Mouse (Mus musculus): ENCODE measurements around the gene Slc47a1.

The Slc47a1 gene

DNA sequence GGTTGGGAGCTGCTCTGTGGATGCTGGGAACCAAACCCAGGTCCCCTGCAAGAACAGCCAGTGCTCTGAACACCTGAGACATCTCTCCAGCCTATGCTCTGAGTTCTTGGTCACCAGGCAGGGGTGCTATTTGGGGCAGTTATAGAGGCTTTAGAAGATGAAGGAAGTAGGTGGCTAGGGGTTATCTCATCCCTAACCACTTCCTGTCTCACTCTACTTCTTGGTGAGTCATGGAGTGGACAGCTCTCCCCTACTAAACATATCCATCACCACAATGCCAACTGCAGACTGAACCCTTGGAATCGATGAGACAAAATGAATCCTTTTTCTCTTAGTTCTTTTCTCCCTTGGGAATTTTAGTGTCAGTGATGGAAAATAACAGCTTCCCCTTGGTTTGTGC lies 3.1 kb upstream of the Slc47a1 start:
- in situ Hi-C loops (cut with MboI, MseI) = loop anchor here (25.0 kb wide), 1 partner anchor 169 kb away; the partner anchor contains the start of gene Aldh3a1

DNA sequence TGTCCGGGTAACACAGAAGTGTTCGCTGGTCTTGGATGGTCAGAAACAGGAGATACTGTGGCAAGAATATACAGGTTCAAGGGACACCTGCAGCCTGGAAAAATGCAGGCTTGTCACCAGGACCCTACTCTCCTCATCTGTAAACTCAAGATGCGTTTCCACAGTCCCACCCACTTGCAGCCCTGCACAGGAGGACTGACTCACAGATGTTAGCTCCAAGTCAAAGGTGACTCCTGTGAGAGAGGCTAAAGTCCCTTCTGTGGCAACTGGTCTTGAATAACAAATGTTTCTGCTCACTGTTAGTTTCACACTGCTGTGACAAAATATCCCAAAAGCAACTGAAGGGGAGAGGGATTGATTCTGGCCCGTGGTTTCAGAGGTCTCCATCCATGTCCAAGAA lies 506 bp upstream of the Slc47a1 start:
- in situ Hi-C loops (cut with MboI, MseI) = loop anchor here (25.0 kb wide), 1 partner anchor 166 kb away; the partner anchor contains the start of gene Aldh3a1

DNA sequence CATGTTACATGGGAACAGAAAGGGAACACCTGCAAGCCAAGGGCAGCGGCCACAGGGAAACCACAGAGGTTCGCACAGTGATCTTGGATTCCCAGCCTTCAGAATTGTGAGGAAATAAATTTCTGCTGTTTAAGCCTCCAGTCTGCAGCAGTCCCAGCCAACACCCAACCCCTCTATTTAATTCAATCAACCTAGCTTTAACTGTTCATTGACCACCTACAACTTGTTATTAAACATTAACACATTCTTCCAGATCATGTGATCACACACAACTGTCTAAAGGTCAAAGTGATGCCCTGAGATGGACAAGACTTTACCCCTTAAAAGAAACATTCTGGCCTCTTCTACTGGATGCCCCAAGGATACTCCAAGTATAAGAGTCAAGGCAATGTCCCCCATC lies 9.5 kb downstream of the Slc47a1 start:
- in situ Hi-C loops (cut with MboI, MseI) = no loop called here

DNA sequence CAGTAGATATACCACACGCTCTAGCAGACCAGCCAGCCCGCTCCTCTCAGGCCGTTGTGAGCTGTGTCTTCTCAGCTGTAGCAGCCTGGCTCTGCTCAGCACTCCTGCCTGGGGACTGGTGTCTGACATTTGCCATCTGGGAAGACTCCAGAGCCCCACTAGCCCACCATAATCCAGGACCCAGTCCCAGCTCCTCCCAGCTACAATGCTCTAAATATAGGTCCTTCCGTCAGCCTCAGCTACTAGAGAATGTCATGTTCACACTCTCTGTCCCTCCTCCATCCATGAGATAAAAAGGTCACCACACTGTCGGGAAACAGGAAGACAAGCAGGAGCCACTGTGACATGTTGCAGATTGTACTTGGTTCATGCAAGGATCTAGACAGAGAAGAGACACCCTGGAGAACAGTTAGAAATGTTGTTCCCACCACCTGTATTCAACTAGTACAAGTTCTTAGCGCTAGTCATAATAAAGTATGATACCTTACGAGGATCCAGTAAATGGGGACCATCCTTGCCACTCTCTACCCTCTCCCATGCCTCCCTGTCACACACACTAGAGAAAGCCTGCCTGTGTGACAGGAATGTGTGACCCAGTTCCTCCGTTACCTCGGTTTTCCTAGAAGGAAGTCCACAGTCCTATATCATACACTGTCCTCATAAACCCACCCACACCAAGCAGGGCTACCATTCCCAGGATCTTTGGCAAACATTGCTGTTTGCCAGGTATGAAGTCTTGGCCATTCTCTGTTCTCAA lies 11.4 kb downstream of the Slc47a1 start:
- in situ Hi-C loops (cut with MboI, MseI) = no loop called here

DNA sequence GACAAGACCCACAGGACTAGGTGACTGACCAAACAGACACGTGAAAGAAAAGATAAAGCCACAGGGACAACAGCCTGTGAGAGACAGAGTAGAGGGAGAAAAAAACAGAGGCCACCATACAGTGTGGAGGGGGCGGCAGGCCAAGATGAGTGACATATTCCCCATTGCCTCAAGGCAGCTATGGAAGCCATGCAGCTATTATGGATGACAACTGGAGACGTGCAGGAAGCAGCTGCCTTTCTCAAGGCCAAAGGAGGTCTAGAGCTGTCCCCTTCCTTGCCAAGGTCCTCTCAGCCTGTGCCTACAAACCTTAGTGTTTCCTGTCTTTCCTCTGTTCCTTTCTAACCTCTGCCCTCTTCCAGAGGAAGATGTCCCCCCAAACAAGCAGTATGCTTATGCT lies 12.2 kb downstream of the Slc47a1 start:
- in situ Hi-C loops (cut with MboI, MseI) = no loop called here

DNA sequence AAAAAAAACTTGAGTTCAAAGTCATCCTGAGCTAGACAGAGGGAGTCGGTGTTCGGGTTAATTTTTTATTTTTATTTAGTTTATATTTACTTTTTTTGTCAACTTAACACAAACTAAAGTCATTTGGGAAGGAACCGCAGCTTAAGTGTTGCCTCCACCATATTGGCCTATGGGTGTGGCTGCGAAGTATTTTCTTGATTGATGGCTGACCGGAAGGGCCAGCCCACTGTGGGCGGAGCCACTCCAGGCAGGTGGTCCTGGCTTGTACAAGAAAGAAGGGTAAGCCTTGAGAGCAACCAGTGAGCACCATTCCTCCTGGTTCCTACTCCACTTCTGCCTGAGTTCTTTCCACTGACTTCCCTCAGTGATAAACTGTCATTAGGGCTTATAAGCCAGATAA lies 14.0 kb downstream of the Slc47a1 start:
- in situ Hi-C loops (cut with MboI, MseI) = no loop called here

DNA sequence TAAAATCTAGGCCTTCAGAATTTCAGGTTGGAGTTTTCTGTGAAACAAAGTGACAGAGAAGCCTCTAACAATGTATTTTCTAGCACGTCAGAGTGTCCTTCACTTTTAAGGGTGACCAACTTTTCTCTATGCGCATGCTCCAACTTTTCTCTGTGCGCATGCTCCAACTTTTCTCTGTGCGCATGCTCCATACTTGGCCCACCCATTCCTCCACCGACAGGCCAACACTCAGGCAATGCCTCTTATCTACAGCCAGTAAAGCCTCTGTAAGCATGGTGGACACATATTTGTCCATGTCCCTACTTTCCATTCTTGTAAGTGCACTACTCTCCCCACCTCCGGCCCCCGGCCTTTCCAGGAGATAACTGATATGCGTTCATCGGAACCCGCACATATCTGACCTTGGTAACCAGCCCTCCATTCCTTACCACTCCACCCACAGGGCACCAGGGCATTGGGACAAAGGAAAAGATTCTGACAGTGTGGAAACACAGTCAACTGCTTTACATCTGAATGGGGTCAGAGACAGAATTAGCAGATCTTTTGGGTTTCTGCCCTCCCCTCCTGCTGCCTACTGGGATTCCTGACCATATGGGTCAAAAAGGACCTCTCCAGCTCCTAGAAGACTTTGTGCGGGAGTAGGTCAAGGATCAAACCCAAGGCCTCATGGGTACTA lies 16.5 kb downstream of the Slc47a1 start:
- in situ Hi-C loops (cut with MboI, MseI) = no loop called here

DNA sequence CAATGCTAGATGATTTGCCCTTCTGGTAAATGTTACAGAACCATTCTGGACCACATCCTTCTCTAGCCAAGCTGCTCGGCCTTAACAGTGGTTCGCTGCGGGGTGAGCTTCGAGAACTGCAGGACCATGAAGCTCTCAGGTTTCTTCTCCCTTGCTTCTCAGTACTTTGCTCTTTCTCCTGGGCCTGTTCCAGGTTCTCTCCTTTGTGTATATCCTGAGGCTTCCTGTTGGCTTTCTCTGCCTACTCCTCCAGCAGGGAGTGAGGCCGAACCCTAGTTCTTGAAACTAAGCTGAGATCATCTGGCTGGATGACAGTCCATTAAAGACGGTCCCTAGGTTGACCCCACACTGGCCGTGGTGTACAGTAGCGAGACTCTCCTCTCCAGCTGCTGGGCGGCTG lies 21.5 kb downstream of the Slc47a1 start:
- in situ Hi-C loops (cut with MboI, MseI) = no loop called here

DNA sequence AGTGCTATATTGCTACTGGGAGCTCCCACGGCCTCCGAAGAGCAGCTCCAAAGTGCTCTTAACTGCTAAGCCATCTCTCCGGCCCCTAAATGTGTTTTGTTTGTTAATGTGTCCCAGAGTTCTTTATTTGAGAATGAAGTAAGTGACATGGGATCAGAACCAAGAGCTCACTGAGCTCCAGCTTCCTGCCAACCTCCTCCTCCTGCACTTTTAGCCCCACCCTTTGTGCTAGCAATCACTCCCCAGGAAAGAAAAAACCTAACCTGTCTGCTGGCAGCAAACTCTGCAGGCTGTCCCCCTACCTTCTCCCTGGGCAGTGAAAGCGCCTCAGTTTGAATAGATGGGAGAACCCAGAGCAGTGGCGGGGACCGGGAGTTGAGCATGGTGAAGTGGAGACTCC lies 22.0 kb downstream of the Slc47a1 start:
- in situ Hi-C loops (cut with MboI, MseI) = no loop called here

DNA sequence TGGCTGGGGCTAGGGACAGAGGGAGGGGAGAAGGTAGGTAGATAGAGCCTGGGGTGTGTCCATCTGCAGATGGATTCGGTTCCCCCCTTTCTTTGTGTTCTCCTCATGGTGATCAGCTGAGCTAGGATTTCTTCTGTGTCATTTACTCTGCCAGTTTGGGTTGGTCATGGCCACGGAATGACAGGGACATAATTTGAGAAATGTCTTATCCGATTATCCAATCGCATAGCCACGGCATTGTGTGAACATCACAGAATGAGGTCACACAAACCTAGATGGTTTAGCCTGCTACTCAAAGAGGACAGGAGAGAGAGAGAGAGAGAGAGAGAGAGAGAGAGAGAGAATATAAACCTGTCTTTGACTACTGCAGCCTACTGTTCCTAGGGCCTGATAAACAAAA lies 22.8 kb downstream of the Slc47a1 start:
- in situ Hi-C loops (cut with MboI, MseI) = no loop called here

DNA sequence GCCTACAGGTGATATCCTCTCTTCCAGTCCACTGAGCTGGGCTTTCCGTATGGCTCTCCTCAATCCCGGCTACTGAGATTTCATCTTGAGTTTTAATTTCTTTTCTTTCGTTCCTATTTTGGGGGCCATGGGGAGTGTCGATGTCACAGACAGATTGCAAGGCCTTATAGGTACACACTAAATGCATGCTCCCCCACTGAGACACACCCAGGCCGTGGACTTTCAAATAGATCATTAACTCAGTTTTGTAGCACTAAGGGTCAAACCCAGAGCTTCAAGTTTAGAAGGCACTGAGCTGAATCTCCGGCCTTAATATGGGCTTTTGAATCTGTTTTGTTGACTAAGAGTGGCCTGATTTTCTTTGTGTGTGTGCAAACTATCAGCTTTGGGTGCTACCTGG lies 23.8 kb downstream of the Slc47a1 start:
- in situ Hi-C loops (cut with MboI, MseI) = no loop called here

DNA sequence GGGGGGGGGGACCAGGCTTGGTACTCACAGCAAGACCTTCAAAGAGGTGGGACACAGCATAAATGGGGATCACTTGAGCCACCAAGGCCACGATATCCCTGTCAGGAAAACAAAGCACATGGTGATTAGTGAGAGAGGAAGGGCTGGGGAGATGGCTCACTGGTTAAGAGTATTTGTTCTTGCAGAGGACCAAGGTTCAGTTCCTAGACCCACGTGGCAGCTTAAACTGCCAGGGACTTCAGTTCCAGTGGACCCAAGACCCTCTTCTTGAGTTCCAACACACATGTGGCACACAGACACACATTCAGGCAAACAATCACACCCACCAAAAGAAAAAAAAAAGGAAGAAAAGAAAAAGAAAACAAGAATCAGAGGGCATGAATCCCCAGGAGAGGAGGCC lies 25.1 kb downstream of the Slc47a1 start:
- in situ Hi-C loops (cut with MboI, MseI) = no loop called here

DNA sequence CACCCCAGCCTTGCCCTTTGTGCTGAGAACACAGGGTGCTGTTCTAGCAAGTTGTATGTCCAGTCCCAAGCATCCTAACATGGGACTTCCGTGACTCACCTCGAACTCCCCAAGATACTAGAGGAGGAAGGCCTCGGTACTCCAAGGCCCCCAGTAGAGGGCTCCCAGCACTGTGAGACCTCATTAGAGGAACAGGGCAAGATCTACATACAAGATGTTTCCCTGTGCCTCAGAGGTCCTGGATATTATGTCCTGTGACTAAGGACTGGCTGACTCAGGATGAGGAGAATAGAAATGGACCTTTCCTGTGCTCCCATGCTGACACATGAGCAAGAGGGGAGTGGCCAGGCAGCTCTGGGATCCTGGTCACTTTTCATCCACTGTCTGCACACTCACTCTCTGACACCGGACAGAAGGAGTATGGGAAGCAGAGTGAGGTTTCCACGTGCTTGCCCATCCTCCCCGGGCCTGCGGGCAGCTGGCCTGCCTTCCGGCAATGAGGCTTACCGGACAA lies 25.9 kb downstream of the Slc47a1 start:
- in situ Hi-C loops (cut with MboI, MseI) = no loop called here

DNA sequence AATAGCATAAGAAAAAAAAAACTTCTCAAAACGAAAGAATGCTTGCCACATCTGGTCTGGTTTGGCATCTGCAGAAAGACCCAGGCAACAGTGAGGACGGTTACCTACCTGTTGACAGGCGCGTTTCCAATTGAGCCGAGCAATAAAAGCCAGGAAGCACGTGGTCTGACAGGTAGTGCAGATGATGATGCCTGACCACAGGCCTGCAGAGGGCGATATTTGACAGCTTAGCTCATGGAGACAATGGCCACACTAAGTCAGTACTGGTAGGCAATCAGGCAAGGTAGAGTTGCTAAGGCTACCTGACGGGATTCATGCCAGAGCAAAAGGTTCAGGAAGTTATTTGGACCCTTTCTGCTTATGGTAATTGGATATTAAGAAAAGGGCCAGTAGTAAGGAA lies 28.8 kb downstream of the Slc47a1 start:
- in situ Hi-C loops (cut with MboI, MseI) = loop anchor here (5.0 kb wide), 1 partner anchor 63 kb away; no protein-coding TSS in a partner anchor

DNA sequence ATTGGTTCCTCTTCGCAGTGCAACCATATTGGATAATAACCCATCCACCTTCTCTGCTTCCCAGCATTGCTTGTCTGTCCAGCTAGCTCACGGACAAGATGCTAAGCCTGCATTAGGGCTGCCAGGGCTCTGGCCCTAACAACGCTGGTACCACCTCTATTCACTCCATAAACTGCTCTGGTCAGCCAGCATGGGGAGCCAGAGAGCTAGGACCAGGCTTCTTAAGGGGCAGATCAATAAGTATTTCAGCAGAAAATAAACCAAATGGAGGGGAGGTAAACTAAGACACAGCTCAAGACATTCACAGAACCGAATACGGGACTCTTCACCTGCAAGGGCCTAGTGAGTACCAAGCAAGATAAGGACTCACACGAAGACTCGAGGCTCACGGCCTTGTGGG lies 32.0 kb downstream of the Slc47a1 start:
- in situ Hi-C loops (cut with MboI, MseI) = loop anchor here (5.0 kb wide), 1 partner anchor 66 kb away; no protein-coding TSS in a partner anchor

DNA sequence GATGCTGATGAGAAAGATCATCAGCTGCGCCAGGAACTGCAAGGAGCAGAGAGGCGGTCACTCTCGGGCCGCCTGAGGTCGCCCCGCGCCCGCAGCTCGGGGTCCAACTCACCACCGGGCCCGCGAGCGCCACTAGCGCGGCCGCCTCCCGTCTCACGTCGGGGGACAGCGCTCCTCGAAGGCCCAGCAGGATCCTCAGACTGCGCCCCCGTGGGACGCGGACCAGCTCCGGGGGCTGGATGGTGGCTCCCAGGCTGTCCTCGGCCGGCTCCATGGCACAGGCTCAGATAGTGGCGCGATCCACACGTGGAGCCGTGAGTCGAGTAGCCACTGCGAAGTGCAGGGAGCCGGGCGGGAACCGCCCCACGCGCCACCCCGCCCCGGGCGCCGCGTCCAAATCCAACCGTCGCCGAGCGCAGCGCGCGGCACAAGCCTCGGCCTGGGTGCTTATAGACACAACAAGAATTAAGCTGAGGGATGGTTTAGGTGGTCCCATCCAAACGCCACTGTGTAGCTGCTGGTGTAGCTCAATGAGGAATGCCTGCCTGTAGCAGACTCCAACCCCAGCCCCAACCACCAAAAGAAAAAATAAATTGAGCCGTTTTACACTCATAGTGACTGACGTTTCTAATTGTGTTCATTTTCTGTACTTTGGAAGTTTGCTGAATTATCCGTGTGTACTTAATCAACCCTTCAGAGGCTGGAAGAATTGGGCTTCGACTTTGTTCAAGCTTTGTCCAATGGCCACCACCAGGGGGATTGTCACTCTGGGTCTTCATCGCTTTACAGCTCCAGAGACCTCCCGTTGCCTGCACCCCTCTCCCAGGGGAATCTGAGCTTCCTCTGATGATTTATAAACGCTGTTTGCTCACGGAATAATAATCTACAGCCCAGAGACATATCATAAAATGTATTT lies 35.4 kb downstream of the Slc47a1 start, which contains the start of gene Slc47a2:
Gene Slc47a2 (minus strand): TSS at position 356 of the 916 bp plus-strand sequence.
- in situ Hi-C loops (cut with MboI, MseI) = no loop called here

DNA sequence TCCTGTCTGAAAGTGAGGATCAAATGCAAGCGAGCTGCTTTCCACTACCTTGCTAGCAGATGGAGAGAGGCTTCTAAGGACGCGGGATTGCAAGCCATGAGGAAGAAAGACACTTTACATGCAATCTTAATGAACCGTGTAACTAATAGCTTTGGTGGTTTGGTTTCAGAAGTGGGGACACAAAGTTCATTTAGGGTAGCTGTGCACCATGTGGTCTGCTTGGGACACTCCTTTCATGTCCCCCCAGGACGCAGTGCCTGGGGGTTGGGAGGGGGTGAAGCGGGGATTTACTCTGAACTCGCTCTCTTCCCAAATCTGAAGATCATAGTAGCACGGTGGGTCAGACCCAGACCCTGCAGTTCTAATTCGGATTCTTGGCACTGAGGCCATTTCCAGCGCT lies 36.2 kb downstream of the Slc47a1 start:
- in situ Hi-C loops (cut with MboI, MseI) = no loop called here

DNA sequence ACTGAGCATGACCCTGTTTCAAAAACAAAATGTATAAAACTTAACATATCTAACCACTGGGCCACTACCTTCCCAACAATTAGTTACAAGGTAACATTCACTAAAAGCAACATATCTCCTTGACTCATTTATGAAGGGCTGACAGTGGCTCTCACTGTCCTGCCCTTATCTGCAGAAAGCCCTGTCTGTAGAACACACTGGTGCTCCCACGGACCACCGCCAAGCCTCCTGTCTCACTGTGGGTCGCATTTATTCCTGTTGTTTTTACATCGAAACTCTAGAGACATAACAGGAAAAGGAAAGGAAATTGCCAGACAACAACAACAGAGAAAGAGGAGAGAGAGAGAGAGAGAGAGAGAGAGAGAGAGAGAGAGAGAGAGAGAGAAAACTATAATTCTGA lies 36.9 kb downstream of the Slc47a1 start:
- in situ Hi-C loops (cut with MboI, MseI) = no loop called here

DNA sequence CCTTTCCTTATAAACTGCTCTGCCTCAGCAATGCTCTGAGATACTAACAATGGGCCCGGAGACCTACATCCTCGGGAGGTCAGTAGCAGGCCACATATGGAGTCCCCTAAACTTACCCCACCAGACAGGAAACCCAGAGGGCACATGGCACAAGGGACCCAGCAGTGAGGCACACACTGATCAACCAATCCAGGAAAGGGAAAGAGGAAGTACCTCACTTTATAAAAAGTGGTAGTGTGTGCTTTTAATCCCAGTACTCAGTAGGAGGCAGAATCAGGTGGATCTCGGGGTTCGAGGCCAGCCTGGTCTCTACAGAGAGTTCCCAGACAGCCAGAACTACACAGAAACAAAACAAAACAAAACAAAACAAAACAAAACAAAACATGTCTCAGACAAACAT lies 37.8 kb downstream of the Slc47a1 start:
- in situ Hi-C loops (cut with MboI, MseI) = no loop called here

DNA sequence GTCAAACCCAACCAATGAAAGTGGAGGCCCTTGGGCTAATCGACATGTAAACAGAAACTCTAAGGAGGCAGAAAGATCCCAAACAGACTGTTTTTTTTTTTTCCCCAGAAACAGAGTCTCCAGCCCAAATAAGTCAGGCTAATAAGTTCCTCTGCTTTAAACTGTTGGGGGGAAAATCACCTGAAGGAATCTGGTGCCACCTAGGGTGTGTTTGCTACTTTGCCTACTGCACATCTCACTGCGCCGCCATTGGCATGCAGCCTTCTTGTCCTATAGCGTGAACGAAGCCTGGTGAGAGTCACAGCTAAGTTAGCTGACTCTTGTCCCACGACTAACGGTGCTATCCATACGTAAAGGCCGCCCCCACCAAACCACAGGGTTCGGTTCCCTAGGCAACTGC lies 40.6 kb downstream of the Slc47a1 start:
- in situ Hi-C loops (cut with MboI, MseI) = no loop called here

DNA sequence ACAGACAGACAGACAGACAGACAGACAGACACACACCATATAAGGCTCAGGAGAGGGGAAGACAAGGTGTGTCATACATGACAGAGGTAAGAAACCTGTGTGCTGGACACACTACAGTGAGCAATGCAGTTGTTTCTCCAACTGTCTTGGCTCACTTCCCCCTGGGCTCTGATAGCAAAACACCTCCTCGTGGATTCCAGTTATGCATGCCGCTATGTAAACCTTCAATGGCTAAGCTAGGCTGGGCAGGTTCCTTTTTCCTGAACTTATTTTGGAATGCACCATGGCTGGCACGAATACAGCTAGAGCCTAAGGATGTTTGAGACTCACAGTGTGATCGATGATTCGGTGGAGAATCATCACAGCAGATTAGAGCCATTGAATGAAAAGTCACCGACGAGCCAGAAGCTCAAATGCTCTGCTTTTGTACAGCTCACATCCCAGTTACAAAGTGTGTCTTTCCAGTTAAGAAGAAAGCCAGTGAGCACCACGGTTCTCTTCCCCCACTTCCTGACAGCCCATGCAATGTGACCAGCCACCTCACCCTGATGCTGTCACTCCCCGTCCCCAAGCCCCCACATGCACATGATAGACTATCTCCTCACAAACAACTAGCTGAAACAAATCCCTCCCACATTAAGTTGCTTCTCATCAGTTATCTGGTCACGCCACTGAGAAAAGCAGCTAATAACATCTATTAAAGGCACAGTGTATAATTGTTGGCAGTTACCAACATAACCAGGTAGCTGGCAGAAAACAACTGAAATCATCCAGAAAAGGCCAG lies 57.0 kb downstream of the Slc47a1 start:
- in situ Hi-C loops (cut with MboI, MseI) = no loop called here

Measured in T-helper 2 cell (primary cell).